Mouse (Mus musculus) forebrain, embryonic 14.5 days (tissue): ENCODE results near the gene Mip. TPM values are rescaled to one million over a fixed set of nuclear protein-coding genes. Genes with fewer than 3 reads are reported as not detected.

Experiments used
- ATAC-seq: fragments of 200-750 bp; cut with Nextera tagmentation; 2 replicates; pipeline ENCODE4 v1.8.0; 2017; ENCODE audit warnings: mild to moderate bottlenecking, moderate library complexity
- DNase-seq: peaks from one replicate; pipeline ENCODE4 v3.0.0-alpha.2; 2015; ENCODE audit warnings: low spot score
- H3K27ac ChIP-seq: fragments of 300-500 bp; sonication (generic); 2 replicates; pipeline ENCODE4 v1.5.1; 2014; ENCODE audit warnings: low read depth, mild to moderate bottlenecking, control low read depth, low read length, moderate library complexity
- H3K27me3 ChIP-seq: fragments of 300-500 bp; sonication (generic); replicated peaks from 2 replicates; pipeline ENCODE4 v1.6.1; 2014; ENCODE audit warnings: low read length, control low read depth, mixed read lengths; ENCODE audit not compliant: control insufficient read depth, insufficient read depth
- H3K36me3 ChIP-seq: fragments of 300-500 bp; sonication (generic); 2 replicates; pipeline ENCODE4 v1.6.1; 2014; ENCODE audit warnings: low read length, control low read depth; ENCODE audit not compliant: control insufficient read depth, insufficient read depth
- H3K4me1 ChIP-seq: fragments of 300-500 bp; sonication (generic); 2 replicates; pipeline ENCODE4 v1.6.1; 2014; ENCODE audit warnings: antibody characterized with exemption, low read length, control low read depth; ENCODE audit not compliant: control insufficient read depth, insufficient read depth
- H3K4me2 ChIP-seq: fragments of 300-500 bp; sonication (generic); 2 replicates; pipeline ENCODE4 v1.6.1; 2014; ENCODE audit warnings: mild to moderate bottlenecking, control low read depth, low read length
- H3K4me3 ChIP-seq: fragments of 300-500 bp; sonication (generic); 2 replicates; pipeline ENCODE4 v1.5.1; 2014; ENCODE audit warnings: low read depth, low read length, control low read depth
- H3K9ac ChIP-seq: fragments of 300-500 bp; sonication (generic); 2 replicates; pipeline ENCODE4 v1.6.1; 2014; ENCODE audit warnings: mild to moderate bottlenecking, low read length, control low read depth, moderate library complexity
- H3K9me3 ChIP-seq: fragments of 300-500 bp; sonication (generic); replicated peaks from 2 replicates; pipeline ENCODE4 v1.6.1; 2016; ENCODE audit warnings: low read length, control low read depth, mixed read lengths; ENCODE audit not compliant: control insufficient read depth
- WGBS: fragments of 180-500 bp; shearing (Covaris S2); extraction: QIAGEN DNeasy Blood & Tissue Kit; methylation state at CpG from one replicate; pipeline ENCODE4 v1.1.7; 2014; 5-methylcytosine and 5-hydroxymethylcytosine counted together
- polyA plus RNA-seq: library from polyadenylated mRNA; unstranded; fragments of >200 nt; fragmentation: Nextera tagmentation; extraction: Ambion mirVana; gene quantifications from 2 replicates; pipeline ENCODE4 v1.2.1, GENCODE M21; 2014

Mip gene
- polyA plus RNA-seq, 1 experiment from 2014 or later, result 0.22 TPM

- peaks cover 48% of the 10 kb centered on the region for H3K36me3 ChIP-seq
- H3K27ac ChIP-seq, result no peak overlapping the region
- H3K9me3 ChIP-seq, result no peaks in the 10 kb centered on the region
- no peaks in the 10 kb centered on the region for H3K4me1 ChIP-seq
- H3K4me2 ChIP-seq, result no peak overlapping the region
- H3K4me3 ChIP-seq, result no peak overlapping the region
- DNase-seq (no peak), ATAC-seq (no peak)
- 55% methylated on average over 6 of the region's 6 CpGs for WGBS
- no peak overlapping the region for H3K9ac ChIP-seq
- no peaks in the 10 kb centered on the region for H3K27me3 ChIP-seq
Measured at GRCm38 (mm10) chr10:128278158-128278557, 52.5 kb downstream of the Mip start.

GRCm38 (mm10) chr10:128280943-128281342 lies 55.3 kb downstream of the Mip start:
- H3K9me3 ChIP-seq, result no peaks in the 10 kb centered on the region
- WGBS, result 92% methylated on average over 6 of the region's 6 CpGs
- no peak overlapping the region for H3K27ac ChIP-seq
- no peak overlapping the region for H3K4me2 ChIP-seq
- no peak overlapping the region for H3K9ac ChIP-seq
- H3K27me3 ChIP-seq, result no peaks in the 10 kb centered on the region
- DNase-seq, result no peak
- peaks cover 61% of the 10 kb centered on the region for H3K36me3 ChIP-seq
- no peaks in the 10 kb centered on the region for H3K4me1 ChIP-seq
- no peak for ATAC-seq
- no peak overlapping the region for H3K4me3 ChIP-seq

Other genes starting within 250 kb of the Mip start
- gene Hsd17b6, start 218.2 kb upstream of the Mip start, polyA plus RNA-seq, result not detected in 2 replicates
- 66.3 and 71.6 TPM in 2 replicates for gene Prim1, start 210.7 kb upstream of the Mip start, polyA plus RNA-seq
- gene Naca, start 190.3 kb upstream of the Mip start, polyA plus RNA-seq, result 731 and 771 TPM in 2 replicates
- 426 and 447 TPM in 2 replicates for gene Ptges3, start 166.9 kb upstream of the Mip start, polyA plus RNA-seq
- gene Atp5b, start 142.6 kb upstream of the Mip start, polyA plus RNA-seq, result 2,318 and 2,350 TPM in 2 replicates
- 13.6 and 16.7 TPM in 2 replicates for gene Baz2a, start 134.3 kb upstream of the Mip start, polyA plus RNA-seq
- 7.4 and 9.6 TPM in 2 replicates for gene Rbms2, start 45.5 kb upstream of the Mip start, polyA plus RNA-seq
- gene Gls2, start 31.4 kb upstream of the Mip start, polyA plus RNA-seq, result 0.32 and 0.95 TPM in 2 replicates
- 22.8 and 23.8 TPM in 2 replicates for gene Spryd4, start 14.0 kb upstream of the Mip start, polyA plus RNA-seq
- gene Timeless, start 6.2 kb downstream of the Mip start, polyA plus RNA-seq, result 27.2 and 28.3 TPM in 2 replicates
- gene Apon, start 28.3 kb downstream of the Mip start, polyA plus RNA-seq, result 0.30 TPM in 1 of 2 replicates, not detected in the other
- not detected in 2 replicates for gene Apof, start 42.8 kb downstream of the Mip start, polyA plus RNA-seq
- gene Stat2, start 44.7 kb downstream of the Mip start, polyA plus RNA-seq, result 11.6 and 17.4 TPM in 2 replicates
- gene Il23a, start 72.9 kb downstream of the Mip start, polyA plus RNA-seq, result not detected in 2 replicates
- gene Pan2, start 77.5 kb downstream of the Mip start, polyA plus RNA-seq, result 21.4 and 23.2 TPM in 2 replicates
- 231 and 256 TPM in 2 replicates for gene Cnpy2, start 96.6 kb downstream of the Mip start, polyA plus RNA-seq
- 234 and 243 TPM in 2 replicates for gene Cs, start 111.9 kb downstream of the Mip start, polyA plus RNA-seq
- gene Coq10a, start 143.2 kb downstream of the Mip start, polyA plus RNA-seq, result 22.8 and 26.9 TPM in 2 replicates
- 6.8 and 10.3 TPM in 2 replicates for gene Ankrd52, start 151.3 kb downstream of the Mip start, polyA plus RNA-seq
- not detected in 2 replicates for gene Slc39a5, start 175.4 kb downstream of the Mip start, polyA plus RNA-seq
- 147 and 180 TPM in 2 replicates for gene Nabp2, start 185.7 kb downstream of the Mip start, polyA plus RNA-seq
- 94.2 and 107 TPM in 2 replicates for gene Rnf41, start 185.8 kb downstream of the Mip start, polyA plus RNA-seq
- gene Smarcc2, start 233.4 kb downstream of the Mip start, polyA plus RNA-seq, result 178 and 201 TPM in 2 replicates